Mouse (Mus musculus): ENCODE results near the gene Fam151b.

GRCm38 (mm10) chr13:92438656-92439055 is 45.2 kb downstream of the Fam151b start:
- TF ChIP-seq CTCF (IDR thresholded peaks at IDR 0.05; ENCODE audit: insufficient read depth, low read depth, low read length) (no peak), POLR2A (IDR thresholded peaks at IDR 0.05; ENCODE audit: insufficient read depth, low read depth, low read length) (no peak)

All from olfactory bulb, adult 2 months (tissue).